Mouse (Mus musculus): ENCODE data around the gene Pter.

Pter gene

DNA sequence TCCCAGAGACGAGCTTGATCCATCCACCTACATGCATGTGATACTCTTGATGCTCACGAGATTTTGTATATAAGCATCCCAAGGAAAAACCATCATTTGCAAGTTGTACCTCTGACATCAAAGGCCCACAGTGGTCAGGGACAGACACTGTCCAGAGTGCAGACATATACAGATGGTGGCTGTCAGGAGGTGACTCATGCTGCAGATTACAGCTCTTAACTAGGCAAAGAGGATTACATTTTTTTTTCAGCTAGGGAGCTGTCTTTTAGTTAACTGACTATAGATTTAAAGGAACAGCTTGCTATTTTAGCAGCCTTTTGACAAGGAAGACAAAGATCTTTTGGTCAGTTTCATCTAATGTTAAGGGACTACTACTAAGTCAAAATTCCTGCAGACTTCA lies 76.2 kb downstream of the Pter start:
- ATAC-seq (ENCODE audit: insufficient number of reproducible peaks, low FRiP score, low TSS enrichment), result no peak

DNA sequence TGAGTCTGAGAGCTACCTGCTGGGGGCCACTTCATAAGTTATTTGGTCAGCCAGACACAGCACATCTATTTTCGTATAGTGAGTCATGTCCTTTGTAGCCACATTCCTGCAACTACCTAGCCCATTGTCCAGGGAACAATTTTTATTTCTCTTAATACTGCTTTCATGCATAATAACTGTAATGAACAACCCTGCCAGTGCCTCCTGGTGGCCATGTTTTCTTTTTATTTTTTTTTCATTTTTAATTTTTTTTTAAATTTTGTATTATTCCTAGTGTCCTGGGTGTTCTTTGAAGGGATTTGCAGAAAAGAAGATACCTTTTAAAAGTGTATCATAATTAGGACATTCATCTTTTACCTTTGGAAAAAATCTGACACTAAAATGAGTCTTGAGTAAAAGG lies 84.6 kb downstream of the Pter start:
- ATAC-seq (ENCODE audit: insufficient number of reproducible peaks, low FRiP score, low TSS enrichment), result no peak

DNA sequence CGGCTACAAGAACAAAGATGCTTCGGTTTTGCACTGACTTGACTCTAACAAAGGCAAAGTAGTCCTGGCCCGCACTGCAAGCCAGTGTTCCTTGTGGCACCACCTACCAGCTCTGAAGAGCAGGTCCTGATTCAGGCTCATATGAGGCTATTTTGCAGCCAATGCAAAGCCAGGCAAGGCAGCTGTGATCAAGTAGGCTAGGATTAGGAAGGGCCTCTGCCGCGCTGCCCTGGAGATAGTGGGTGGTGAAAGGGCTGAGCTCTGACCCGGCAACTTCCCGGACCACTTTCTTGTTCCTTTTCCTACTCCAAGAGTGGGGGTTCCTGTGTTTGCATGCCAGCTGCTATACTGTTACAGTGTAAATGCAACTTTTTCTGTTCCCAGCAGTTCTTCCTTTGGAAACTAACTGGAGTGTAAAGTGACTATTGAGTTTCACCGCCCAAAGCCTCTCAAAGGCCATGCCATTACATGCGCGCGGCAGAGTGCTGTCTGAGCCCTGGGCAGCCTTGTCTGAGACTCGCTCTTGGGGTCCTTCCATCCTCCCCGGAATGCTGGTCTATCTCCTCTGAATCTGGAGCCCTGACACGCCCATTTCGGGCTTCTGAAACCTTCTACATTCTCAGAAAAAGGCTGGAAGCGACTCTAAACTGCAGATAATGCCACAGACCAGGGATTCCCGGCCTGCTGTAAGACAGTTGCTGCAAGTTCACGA lies 85.6 kb downstream of the Pter start:
- ATAC-seq (ENCODE audit: insufficient number of reproducible peaks, low FRiP score, low TSS enrichment), result no peak

DNA sequence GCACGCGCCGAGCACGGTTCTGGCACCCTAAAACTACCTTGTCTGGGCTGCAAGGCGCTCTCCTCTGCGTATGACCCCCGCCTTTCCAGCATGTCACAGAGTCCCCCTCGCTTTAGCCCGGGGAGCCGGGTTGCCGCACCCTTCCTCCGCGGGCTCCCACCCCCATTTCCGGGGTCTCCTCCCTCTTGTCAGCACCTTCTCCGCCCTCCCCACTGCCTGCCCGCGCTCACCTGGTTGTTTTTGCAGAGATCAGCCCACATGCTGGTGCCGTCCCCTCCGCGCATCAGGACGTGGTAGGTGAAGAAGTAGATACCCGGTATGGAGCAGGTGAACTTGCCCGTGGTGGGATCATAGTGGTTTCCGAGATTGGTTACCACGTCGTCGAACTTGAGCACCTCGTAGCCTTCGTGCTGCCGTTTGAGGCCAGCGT lies 86.2 kb downstream of the Pter start:
- 0 out of 2 replicates have a peak, but pooled peaks have one; percentile 15 for ATAC-seq (ENCODE audit: insufficient number of reproducible peaks, low FRiP score, low TSS enrichment)

DNA sequence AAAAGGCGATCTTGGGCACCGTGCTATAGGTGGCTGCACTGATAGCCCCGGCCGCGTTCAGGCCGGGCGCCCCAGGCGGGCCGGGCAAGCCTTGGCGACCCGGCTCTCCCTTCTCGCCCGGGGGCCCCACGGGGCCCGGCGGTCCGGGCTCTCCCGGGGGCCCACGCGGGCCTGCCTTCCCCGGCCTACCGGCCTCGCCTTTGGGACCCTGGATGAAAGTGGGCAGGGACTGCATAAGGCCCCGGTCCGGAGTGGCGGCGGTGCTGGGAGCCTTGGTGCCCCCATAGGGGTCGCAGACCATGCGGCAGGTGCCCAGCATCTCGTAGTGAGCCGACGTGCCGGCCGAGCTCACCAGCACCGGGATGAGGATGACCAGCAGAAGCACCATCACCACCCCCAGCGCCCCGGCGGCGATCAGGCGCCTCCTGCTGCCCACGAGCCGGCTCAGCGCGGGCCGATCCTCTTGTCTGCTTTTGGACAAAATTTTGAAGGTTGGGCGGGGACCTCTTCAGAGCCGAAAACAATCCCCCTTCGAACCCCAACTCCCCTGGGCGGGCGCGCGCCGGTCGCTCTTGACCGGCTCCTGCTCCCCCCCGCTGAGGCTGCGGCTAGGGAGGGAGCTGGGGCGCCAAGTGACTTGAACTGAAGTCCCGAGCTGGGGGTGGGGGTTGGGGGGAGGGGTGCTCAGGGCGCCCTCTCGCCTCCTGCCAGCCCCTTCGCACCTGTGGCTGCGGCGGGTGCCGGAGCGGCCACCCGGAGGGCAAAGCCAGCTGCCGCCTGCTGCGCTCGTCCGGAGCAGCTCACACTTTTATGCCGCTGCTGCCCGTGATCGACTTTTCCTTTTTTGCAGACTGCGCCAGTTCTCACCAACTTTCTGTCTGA lies 86.9 kb downstream of the Pter start:
- ATAC-seq (ENCODE audit: insufficient number of reproducible peaks, low FRiP score, low TSS enrichment), result peak; percentile 21; the same call in 1 of the 2 replicates

DNA sequence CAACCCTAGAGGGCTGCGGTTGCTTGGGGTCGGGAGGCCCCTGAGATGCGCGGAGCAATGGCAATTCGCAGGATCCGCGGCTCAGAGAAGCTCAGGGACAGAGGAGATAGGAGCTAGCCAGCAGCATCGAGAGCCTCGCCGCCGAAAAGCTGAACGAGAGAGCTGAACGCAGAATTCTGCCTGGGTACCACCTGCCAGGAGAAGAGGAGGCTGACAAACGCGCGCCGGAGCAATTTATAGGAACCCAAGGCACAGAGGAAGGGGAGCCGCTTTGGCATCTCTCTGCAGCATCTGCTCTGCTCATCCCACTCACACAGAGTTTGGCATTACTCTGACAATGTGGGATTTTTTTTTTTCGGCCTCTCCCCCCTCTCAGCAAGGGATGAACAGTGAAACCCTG lies 87.6 kb downstream of the Pter start, which contains the start of gene C1ql3:
Gene C1ql3 (minus strand): TSS at position 335 of the 400 bp plus-strand sequence.
- ATAC-seq (ENCODE audit: insufficient number of reproducible peaks, low FRiP score, low TSS enrichment), result no peak

DNA sequence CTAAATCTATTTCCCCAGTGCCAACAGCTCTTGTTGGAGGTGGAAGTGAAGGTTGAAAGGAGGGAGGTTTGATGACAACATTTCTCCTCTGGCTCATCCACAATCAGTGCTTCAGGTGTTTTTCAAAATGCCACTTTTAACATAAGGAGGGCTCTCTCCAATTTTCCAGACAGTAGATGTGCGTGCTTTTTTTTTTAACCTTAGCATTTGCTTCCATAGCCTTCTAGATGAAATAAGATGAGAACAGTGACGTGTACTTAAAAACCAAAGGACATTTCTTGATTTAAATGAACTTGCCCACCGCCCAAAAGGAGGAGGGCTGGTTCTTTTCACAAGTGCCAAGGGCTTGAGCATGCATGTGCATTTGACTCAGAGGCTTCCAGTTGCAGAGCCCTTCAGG lies 88.1 kb downstream of the Pter start:
- no peak for ATAC-seq (ENCODE audit: insufficient number of reproducible peaks, low FRiP score, low TSS enrichment)

DNA sequence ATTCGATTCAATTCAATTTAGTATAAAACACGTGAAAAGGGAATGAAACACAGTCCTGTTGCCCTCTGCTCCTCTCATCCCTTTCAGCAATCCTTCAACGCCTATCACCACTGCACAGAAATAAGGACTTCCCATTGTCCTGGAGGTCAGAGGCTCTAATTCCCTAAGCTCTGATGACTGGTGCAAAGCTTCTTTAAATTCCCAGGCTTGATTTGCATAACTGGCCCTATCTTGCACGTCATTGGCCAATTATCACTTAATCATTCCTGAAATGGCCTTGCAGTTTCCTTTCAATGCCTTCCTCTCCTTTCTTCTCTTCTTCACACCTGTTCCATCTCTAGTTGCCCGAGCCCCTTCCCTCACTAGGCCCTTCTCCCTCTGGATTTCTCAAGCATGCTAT lies 94.5 kb downstream of the Pter start:
- ATAC-seq (ENCODE audit: insufficient number of reproducible peaks, low FRiP score, low TSS enrichment), result no peak

DNA sequence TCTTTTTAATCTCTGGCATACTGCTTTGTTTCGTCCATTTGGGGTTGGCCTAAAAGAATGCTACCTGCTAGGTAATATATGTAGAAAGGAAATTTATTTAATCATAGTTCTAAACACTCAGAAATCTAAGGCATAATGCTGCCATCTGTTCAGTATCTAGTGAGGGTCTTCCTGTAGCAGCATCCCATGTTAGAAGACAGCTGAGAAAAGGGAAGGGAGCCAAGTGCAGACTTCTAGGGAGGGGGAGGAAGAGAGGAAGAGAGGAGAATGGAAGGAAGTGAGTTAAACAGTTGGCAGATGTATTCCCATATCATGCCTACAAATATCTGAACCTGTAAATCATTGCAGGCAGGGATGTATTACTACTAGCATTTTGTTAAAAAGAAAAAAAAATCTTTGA lies 95.0 kb downstream of the Pter start:
- no peak for ATAC-seq (ENCODE audit: insufficient number of reproducible peaks, low FRiP score, low TSS enrichment)

DNA sequence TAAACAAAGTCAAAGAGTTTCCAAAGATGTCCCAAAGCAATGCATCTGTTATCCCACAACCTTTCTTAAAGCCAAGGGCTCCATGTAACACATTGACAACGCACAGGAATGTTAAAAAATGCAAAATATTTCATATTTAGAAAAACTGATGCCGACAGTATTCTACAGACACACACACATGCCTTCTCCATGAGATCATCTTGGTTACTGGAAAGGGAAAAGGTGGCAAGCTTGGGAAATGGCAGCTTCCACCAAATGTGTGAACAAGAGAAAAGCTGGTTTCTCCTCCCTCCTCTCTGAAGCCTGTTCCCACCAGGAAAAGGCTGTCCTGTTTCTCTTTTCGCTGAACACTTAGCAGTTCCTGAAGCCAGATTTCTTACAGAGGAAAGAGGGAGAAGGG lies 114.9 kb downstream of the Pter start:
- no peak for ATAC-seq (ENCODE audit: insufficient number of reproducible peaks, low FRiP score, low TSS enrichment)

DNA sequence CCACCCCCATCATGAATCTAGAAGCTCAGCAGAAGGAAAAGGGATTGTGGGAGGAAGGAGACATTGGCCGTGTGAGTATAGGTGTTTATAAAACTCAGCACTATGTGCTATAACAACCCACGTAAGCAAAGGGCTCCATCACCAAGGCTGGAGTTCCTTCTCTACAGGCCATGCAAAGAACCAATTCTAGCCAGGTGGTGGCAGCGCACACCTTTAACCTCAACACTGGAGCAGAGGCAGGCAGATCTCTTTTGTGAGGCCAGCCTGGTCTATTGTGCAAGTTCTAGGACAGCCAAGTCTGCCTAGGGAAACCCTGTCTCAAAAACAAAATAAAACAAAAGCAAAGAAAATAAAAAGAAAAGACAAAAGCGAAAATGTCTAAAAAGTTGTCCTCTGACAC lies 115.9 kb downstream of the Pter start:
- ATAC-seq (ENCODE audit: insufficient number of reproducible peaks, low FRiP score, low TSS enrichment), result no peak

DNA sequence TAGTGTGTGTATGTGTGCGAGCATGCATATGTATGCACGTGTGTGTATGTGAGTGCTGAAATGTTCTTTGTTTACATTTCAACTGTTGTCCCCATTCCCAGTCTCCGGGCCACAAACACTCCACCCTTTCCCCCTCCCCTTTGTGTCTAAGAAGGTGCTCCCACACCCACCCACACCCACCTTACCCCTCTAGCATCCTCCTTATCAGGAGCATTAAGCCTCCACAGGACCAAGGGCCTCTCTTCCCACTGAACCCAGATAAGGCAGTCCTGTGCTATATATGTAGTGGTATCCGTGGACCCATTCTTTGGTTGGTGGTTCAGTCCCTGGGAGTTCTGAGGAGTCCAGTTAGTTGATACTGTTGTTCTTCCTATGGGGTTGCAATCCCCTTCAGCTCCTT lies 120.7 kb downstream of the Pter start:
- ATAC-seq (ENCODE audit: insufficient number of reproducible peaks, low FRiP score, low TSS enrichment), result no peak

DNA sequence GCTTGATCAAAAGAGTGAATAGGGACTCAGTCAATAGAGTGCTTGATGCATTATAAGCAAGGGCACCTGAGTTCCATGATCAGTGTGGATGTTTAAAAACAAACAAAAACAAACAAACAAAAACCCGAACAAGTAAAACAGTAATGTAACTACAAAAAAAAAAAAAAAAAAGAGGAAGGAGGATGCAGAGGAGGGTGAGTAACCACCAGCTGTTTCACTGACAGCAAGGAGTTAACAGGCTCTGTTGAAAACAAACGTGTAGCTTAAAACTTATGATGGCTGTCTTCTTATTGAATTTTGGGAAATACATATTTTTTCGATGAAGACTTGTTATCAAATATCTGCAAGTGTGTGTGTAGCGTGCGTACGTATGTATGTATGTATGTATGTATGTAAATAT lies 124.8 kb downstream of the Pter start:
- no peak for ATAC-seq (ENCODE audit: insufficient number of reproducible peaks, low FRiP score, low TSS enrichment)

Data from cerebellum, adult (tissue).